In the genomic region with DNA sequence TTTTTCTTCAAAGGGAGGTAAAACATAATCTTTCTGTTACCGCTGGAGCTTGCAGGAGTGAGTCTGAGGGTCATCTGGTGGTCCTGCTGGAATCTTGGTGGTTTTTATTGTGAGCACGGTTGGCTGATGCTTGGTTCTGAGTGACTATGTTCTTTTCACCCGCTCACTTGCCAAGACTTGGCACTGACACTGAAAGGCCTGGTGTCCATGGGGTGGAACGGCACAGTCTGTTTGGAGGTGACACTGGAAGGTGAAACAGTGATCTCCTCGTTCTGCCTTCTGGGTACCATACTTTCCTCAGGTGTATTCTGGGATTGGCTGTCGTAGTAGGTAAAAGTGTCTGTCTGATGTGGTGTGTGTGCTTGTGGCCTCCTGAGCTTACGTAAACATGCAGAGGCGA, we compare ENCODE assay signal across 18 mouse cellular contexts.
"Had no signal": no experiment of that assay in that cellular context is flagged by ENCODE, and none has a peak within 500 bp of the region (broad histone marks: within the 10 kb centered on the region; RNA-seq: fewer than 3 reads in every experiment).

No protein-coding gene starts in this region.

- H3K27me3 ChIP-seq: limb, embryonic 12.5 days; limb, embryonic 15.5 days; midbrain, embryonic 12.5 days; neural tube, embryonic 13.5 days had no signal

- H3K4me3 ChIP-seq: limb, embryonic 12.5 days; limb, embryonic 15.5 days; midbrain, embryonic 12.5 days; myocyte; neural tube, embryonic 13.5 days had no signal

- H3K9me3 ChIP-seq: limb, embryonic 12.5 days; limb, embryonic 15.5 days; midbrain, embryonic 12.5 days; neural tube, embryonic 13.5 days had no signal

- H3K4me1 ChIP-seq: limb, embryonic 12.5 days; limb, embryonic 15.5 days; midbrain, embryonic 12.5 days had no signal

- H3K9ac ChIP-seq: limb, embryonic 12.5 days; limb, embryonic 15.5 days; liver, embryonic 14.5 days; liver, postnatal 0 days; lung, embryonic 14.5 days; midbrain, embryonic 12.5 days; neural tube, embryonic 13.5 days had no signal

- H3K27ac ChIP-seq: limb, embryonic 12.5 days; limb, embryonic 15.5 days; liver, embryonic 14.5 days; macrophage; midbrain, embryonic 12.5 days; neural tube, embryonic 13.5 days had no signal

- H3K4me2 ChIP-seq: limb, embryonic 12.5 days; limb, embryonic 15.5 days; liver, embryonic 11.5 days; lung, embryonic 14.5 days; midbrain, embryonic 12.5 days; neural tube, embryonic 13.5 days had no signal

- DNase-seq: kidney, postnatal 14 days; kidney, postnatal 4 days; left cerebral cortex, postnatal 4 days; liver, postnatal 0 days; lung, embryonic 14.5 days; retina, postnatal 1 day; thymus, adult 18-20 months; thymus, postnatal 4 days had no signal

- ATAC-seq: liver, postnatal 0 days; lung, postnatal 0 days; midbrain, embryonic 16.5 days had no signal
